Mouse (Mus musculus) hindbrain, embryonic 14.5 days (tissue): Measurements from ENCODE around the gene Psmb1. TPM values are rescaled to one million over a fixed set of nuclear protein-coding genes. Genes with fewer than 3 reads are reported as not detected.
"Not testable (repeated sequence)": the region's sequence is repeated elsewhere in the genome, so short reads cannot be mapped to it uniquely, and the experiment has no call there.

Experiments
- ATAC-seq: fragments of 200-750 bp; cut with Nextera tagmentation; 2 replicates; pipeline ENCODE4 v1.8.0; 2017; ENCODE audit warnings: moderate number of reproducible peaks, mild to moderate bottlenecking, moderate TSS enrichment, moderate library complexity; ENCODE audit not compliant: low FRiP score
- DNase-seq: peaks from one replicate; pipeline ENCODE4 v3.0.0-alpha.2; 2015; ENCODE audit warnings: low spot score
- H3K27ac ChIP-seq: fragments of 300-500 bp; sonication (generic); 2 replicates; pipeline ENCODE4 v1.5.1; 2014; ENCODE audit warnings: mild to moderate bottlenecking, moderate library complexity
- H3K27me3 ChIP-seq: fragments of 300-500 bp; sonication (generic); 2 replicates; pipeline ENCODE4 v1.6.1; 2014; ENCODE audit warnings: mild to moderate bottlenecking, low read length, mixed read lengths; ENCODE audit not compliant: control insufficient read depth, insufficient read depth
- H3K36me3 ChIP-seq: fragments of 300-500 bp; sonication (generic); replicated peaks from 2 replicates; pipeline ENCODE4 v1.6.1; 2014; ENCODE audit not compliant: control insufficient read depth, insufficient read depth
- H3K4me1 ChIP-seq: fragments of 300-500 bp; sonication (generic); replicated peaks from 2 replicates; pipeline ENCODE4 v1.6.1; 2014; ENCODE audit warnings: antibody characterized with exemption, low read length, mixed read lengths; ENCODE audit not compliant: control insufficient read depth, insufficient read depth
- H3K4me2 ChIP-seq: fragments of 300-500 bp; sonication (generic); replicated peaks from 2 replicates; pipeline ENCODE4 v1.6.1; 2014; ENCODE audit warnings: mild to moderate bottlenecking, moderate library complexity
- H3K4me3 ChIP-seq: fragments of 300-500 bp; sonication (generic); replicated peaks from 2 replicates; pipeline ENCODE4 v1.5.1; 2014; ENCODE audit warnings: mild to moderate bottlenecking, low read length
- H3K9ac ChIP-seq: fragments of 300-500 bp; sonication (generic); 2 replicates; pipeline ENCODE4 v1.6.1; 2014
- H3K9me3 ChIP-seq: fragments of 300-500 bp; sonication (generic); 2 replicates; pipeline ENCODE4 v1.6.1; 2016; ENCODE audit warnings: low read length; ENCODE audit not compliant: control insufficient read depth
- WGBS: fragments of 180-500 bp; shearing (Covaris S2); extraction: QIAGEN DNeasy Blood & Tissue Kit; methylation state at CpG from one replicate; pipeline ENCODE4 v1.1.7; 2014; 5-methylcytosine and 5-hydroxymethylcytosine counted together
- polyA plus RNA-seq: library from polyadenylated mRNA; unstranded; fragments of >200 nt; fragmentation: Nextera tagmentation; extraction: Ambion mirVana; gene quantifications from 2 replicates; pipeline ENCODE4 v1.2.1, GENCODE M21; 2014

Gene Psmb1
- polyA plus RNA-seq, 1 experiment from 2014 or later, result 266 TPM

GRCm38 (mm10) chr17:15490542-15490941, 9.0 kb downstream of the Psmb1 start:
- no peak for ATAC-seq
- no peak overlapping the region for H3K9ac ChIP-seq
- H3K4me1 ChIP-seq, result no peaks in the 10 kb centered on the region
- no peaks in the 10 kb centered on the region for H3K9me3 ChIP-seq
- no peak for DNase-seq
- H3K4me2 ChIP-seq, result no peak overlapping the region
- no peak overlapping the region for H3K27ac ChIP-seq
- no peaks in the 10 kb centered on the region for H3K27me3 ChIP-seq
- H3K4me3 ChIP-seq, result no peak overlapping the region
- WGBS, result 95% methylated on average over 7 of the region's 7 CpGs
- peaks cover 57% of the 10 kb centered on the region for H3K36me3 ChIP-seq

GRCm38 (mm10) chr17:15472671-15473070, 26.9 kb downstream of the Psmb1 start:
- no peak for DNase-seq
- peaks cover 84% of the 10 kb centered on the region for H3K36me3 ChIP-seq
- H3K4me1 ChIP-seq, result no peaks in the 10 kb centered on the region
- WGBS, result 91% methylated on average over 4 of the region's 4 CpGs
- no peaks in the 10 kb centered on the region for H3K9me3 ChIP-seq
- H3K27ac ChIP-seq, result no peak overlapping the region
- H3K4me2 ChIP-seq, result no peak overlapping the region
- no peaks in the 10 kb centered on the region for H3K27me3 ChIP-seq
- ATAC-seq, result no peak
- no peak overlapping the region for H3K9ac ChIP-seq
- no peak overlapping the region for H3K4me3 ChIP-seq

- H3K27ac ChIP-seq, result no peak overlapping the region
- no peaks in the 10 kb centered on the region for H3K9me3 ChIP-seq
- H3K36me3 ChIP-seq, result peaks cover 40% of the 10 kb centered on the region
- H3K4me2 ChIP-seq, result no peak overlapping the region
- no peak overlapping the region for H3K4me3 ChIP-seq
- no peak overlapping the region for H3K9ac ChIP-seq
- no peak for ATAC-seq
- peak; percentile 83 for DNase-seq
- H3K4me1 ChIP-seq, result no peaks in the 10 kb centered on the region
- no peaks in the 10 kb centered on the region for H3K27me3 ChIP-seq
- 23% methylated on average over 5 of the region's 5 CpGs for WGBS
Measured at GRCm38 (mm10) chr17:15467669-15468068, 31.9 kb downstream of the Psmb1 start.

- no peaks in the 10 kb centered on the region for H3K9me3 ChIP-seq
- 95% methylated on average over 6 of the region's 6 CpGs for WGBS
- no peaks in the 10 kb centered on the region for H3K4me1 ChIP-seq
- H3K36me3 ChIP-seq, result peaks cover 7% of the 10 kb centered on the region
- H3K4me2 ChIP-seq, result no peak overlapping the region
- DNase-seq (no peak), ATAC-seq (no peak)
- no peaks in the 10 kb centered on the region for H3K27me3 ChIP-seq
- H3K4me3 ChIP-seq, result no peak overlapping the region
- no peak overlapping the region for H3K27ac ChIP-seq
- H3K9ac ChIP-seq, result no peak overlapping the region
Measured at GRCm38 (mm10) chr17:15461921-15462495, 37.5 kb downstream of the Psmb1 start.

- H3K36me3 ChIP-seq, result peaks cover 3% of the 10 kb centered on the region; the same call in 1 of the 2 replicates
- no peak overlapping the region for H3K27ac ChIP-seq
- H3K9me3 ChIP-seq, result no peaks in the 10 kb centered on the region
- H3K9ac ChIP-seq, result no peak overlapping the region
- 77% methylated on average over 4 of the region's 4 CpGs for WGBS
- DNase-seq, result no peak
- H3K4me2 ChIP-seq, result no peak overlapping the region
- ATAC-seq, result no peak
- no peaks in the 10 kb centered on the region for H3K27me3 ChIP-seq
- H3K4me1 ChIP-seq, result no peaks in the 10 kb centered on the region
- no peak overlapping the region for H3K4me3 ChIP-seq
Measured at GRCm38 (mm10) chr17:15459761-15460160, 39.8 kb downstream of the Psmb1 start.

GRCm38 (mm10) chr17:15456595-15456994, 43.0 kb downstream of the Psmb1 start:
- Histone ChIP-seq H3K9me3 (no peaks in the 10 kb centered on the region), H3K27ac (no peak overlapping the region), H3K36me3 (no peaks in the 10 kb centered on the region), H3K9ac (no peak overlapping the region), H3K27me3 (no peaks in the 10 kb centered on the region), H3K4me1 (no peaks in the 10 kb centered on the region), H3K4me2 (no peak overlapping the region), H3K4me3 (no peak overlapping the region)
- 91% methylated on average over 2 of the region's 2 CpGs for WGBS
- ATAC-seq (no peak), DNase-seq (no peak)

GRCm38 (mm10) chr17:15455203-15455602, 44.3 kb downstream of the Psmb1 start:
- H3K4me1 ChIP-seq, result no peaks in the 10 kb centered on the region
- H3K9ac ChIP-seq, result no peak overlapping the region
- WGBS, result 86% methylated on average over 4 of the region's 4 CpGs
- H3K9me3 ChIP-seq, result no peaks in the 10 kb centered on the region
- H3K4me3 ChIP-seq, result no peak overlapping the region
- H3K27ac ChIP-seq, result no peak overlapping the region
- DNase-seq (no peak), ATAC-seq (no peak)
- H3K27me3 ChIP-seq, result no peaks in the 10 kb centered on the region
- H3K4me2 ChIP-seq, result no peak overlapping the region
- no peaks in the 10 kb centered on the region for H3K36me3 ChIP-seq

GRCm38 (mm10) chr17:15449606-15450005, 49.9 kb downstream of the Psmb1 start:
- Histone ChIP-seq H3K27me3 (no peaks in the 10 kb centered on the region), H3K4me2 (no peak overlapping the region), H3K9ac (no peak overlapping the region), H3K4me1 (no peaks in the 10 kb centered on the region), H3K4me3 (no peak overlapping the region), H3K27ac (no peak overlapping the region), H3K9me3 (no peaks in the 10 kb centered on the region), H3K36me3 (no peaks in the 10 kb centered on the region)
- no peak for ATAC-seq
- no peak for DNase-seq
- 72% methylated on average over 3 of the region's 3 CpGs for WGBS

- WGBS, result 75% methylated on average over 6 of the region's 6 CpGs
- not testable (repeated sequence) for H3K4me2 ChIP-seq, H3K4me3 ChIP-seq, DNase-seq, H3K9me3 ChIP-seq, H3K27ac ChIP-seq, H3K27me3 ChIP-seq, H3K36me3 ChIP-seq, H3K9ac ChIP-seq, ATAC-seq, H3K4me1 ChIP-seq
Measured at GRCm38 (mm10) chr17:15449144-15449543, 50.4 kb downstream of the Psmb1 start.

- Histone ChIP-seq H3K4me3 (no peak overlapping the region), H3K9ac (no peak overlapping the region), H3K9me3 (no peaks in the 10 kb centered on the region), H3K27ac (no peak overlapping the region), H3K36me3 (no peaks in the 10 kb centered on the region), H3K27me3 (no peaks in the 10 kb centered on the region), H3K4me2 (no peak overlapping the region), H3K4me1 (no peaks in the 10 kb centered on the region)
- ATAC-seq (no peak), DNase-seq (no peak)
- 76% methylated on average over 5 of the region's 5 CpGs for WGBS
Measured at GRCm38 (mm10) chr17:15447831-15448230, 51.7 kb downstream of the Psmb1 start.
